Mouse (Mus musculus): ENCODE data around the gene Supt4a. TPM values are rescaled to one million over a fixed set of nuclear protein-coding genes. Genes with fewer than 3 reads are reported as not detected.

Supt4a gene
- polyA plus RNA-seq, 1 experiment: 214 TPM

DNA sequence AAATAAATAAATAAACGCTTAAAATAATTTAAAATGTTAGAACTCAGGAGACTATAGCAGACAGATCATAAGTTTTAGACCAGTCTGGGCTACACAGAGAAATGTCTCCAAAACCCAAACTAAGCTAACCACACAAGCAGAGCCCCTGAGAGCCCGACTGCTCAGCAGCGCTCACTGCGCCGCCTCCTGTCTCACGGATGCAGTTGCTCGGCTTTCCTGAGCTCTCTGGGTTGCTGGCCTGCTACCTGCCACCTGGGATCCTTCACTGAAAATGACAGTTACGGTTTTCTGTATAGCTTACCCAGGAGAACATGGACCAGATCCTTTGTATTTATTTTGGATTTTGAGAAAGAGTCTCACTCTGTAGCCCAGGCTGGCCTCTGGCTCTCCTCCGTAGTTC lies 17.0 kb upstream of the Supt4a start:
- Histone ChIP-seq H3K4me3 (ENCODE audit: insufficient read depth, poor library complexity, severe bottlenecking) (no peak overlapping the region), H3ac (ENCODE audit: control insufficient read depth, insufficient read length, low read depth) (no peak overlapping the region), H3K27me3 (ENCODE audit: control insufficient read depth, insufficient read depth, insufficient read length) (peaks cover 69% of the 10 kb centered on the region), H3K79me2 (ENCODE audit: control insufficient read depth, insufficient read depth) (no peaks in the 10 kb centered on the region), H3K36me3 (ENCODE audit: control insufficient read depth, insufficient read depth) (no peaks in the 10 kb centered on the region), H3K79me3 (ENCODE audit: low read depth) (no peaks in the 10 kb centered on the region)
- TF ChIP-seq FOSL1 (IDR thresholded peaks at IDR 0.05; ENCODE audit: insufficient read depth, low read length, poor library complexity, severe bottlenecking): no peak
- TF ChIP-seq CTCF (IDR thresholded peaks at IDR 0.05; ENCODE audit: control insufficient read depth, insufficient read depth, insufficient read length): no peak
- no peak for TF ChIP-seq CEBPB (IDR thresholded peaks at IDR 0.05; ENCODE audit: low read depth)
- TF ChIP-seq MAX (IDR thresholded peaks at IDR 0.05): no peak
- no peak for TF ChIP-seq MYOD1 (IDR thresholded peaks at IDR 0.05; ENCODE audit: control insufficient read depth, insufficient read length, low read depth)
- TF ChIP-seq MYOG (IDR thresholded peaks at IDR 0.05; ENCODE audit: control insufficient read depth, extremely low read depth, insufficient read length): no peak
- no peak for TF ChIP-seq USF1 (IDR thresholded peaks at IDR 0.05; ENCODE audit: low read depth)

DNA sequence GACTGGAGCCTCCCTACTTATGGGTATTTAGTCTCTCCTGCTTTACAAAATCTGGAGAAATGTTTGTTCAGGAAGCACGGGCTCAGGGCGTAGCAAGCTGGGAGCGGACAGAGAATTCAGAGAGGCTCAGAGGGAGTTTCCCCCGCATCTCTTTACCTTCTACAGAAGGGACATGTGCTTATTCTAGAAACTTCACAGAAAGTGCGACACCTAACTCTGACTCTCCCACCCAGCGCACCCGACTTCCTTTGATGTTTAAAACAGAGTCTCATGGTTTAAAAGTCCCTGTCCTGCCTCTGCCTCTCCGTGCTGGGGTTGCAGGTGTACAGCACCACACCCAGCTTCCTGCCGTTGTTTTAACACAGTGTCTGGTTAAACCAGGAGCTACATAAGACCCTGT lies 16.5 kb upstream of the Supt4a start:
- Histone ChIP-seq H3K27me3 (ENCODE audit: control insufficient read depth, insufficient read depth, insufficient read length) (peaks cover 70% of the 10 kb centered on the region), H3K36me3 (ENCODE audit: control insufficient read depth, insufficient read depth) (no peaks in the 10 kb centered on the region), H3K4me3 (ENCODE audit: insufficient read depth, poor library complexity, severe bottlenecking) (no peak overlapping the region), H3ac (ENCODE audit: control insufficient read depth, insufficient read length, low read depth) (no peak overlapping the region), H3K79me3 (ENCODE audit: low read depth) (no peaks in the 10 kb centered on the region), H3K79me2 (ENCODE audit: control insufficient read depth, insufficient read depth) (no peaks in the 10 kb centered on the region)
- TF ChIP-seq MYOD1 (IDR thresholded peaks at IDR 0.05; ENCODE audit: control insufficient read depth, insufficient read length, low read depth): no peak
- no peak for TF ChIP-seq USF1 (IDR thresholded peaks at IDR 0.05; ENCODE audit: low read depth)
- no peak for TF ChIP-seq MYOG (IDR thresholded peaks at IDR 0.05; ENCODE audit: control insufficient read depth, extremely low read depth, insufficient read length)
- TF ChIP-seq CTCF (IDR thresholded peaks at IDR 0.05; ENCODE audit: control insufficient read depth, insufficient read depth, insufficient read length): no peak
- TF ChIP-seq FOSL1 (IDR thresholded peaks at IDR 0.05; ENCODE audit: insufficient read depth, low read length, poor library complexity, severe bottlenecking): no peak
- TF ChIP-seq CEBPB (IDR thresholded peaks at IDR 0.05; ENCODE audit: low read depth): no peak
- no peak for TF ChIP-seq MAX (IDR thresholded peaks at IDR 0.05)

DNA sequence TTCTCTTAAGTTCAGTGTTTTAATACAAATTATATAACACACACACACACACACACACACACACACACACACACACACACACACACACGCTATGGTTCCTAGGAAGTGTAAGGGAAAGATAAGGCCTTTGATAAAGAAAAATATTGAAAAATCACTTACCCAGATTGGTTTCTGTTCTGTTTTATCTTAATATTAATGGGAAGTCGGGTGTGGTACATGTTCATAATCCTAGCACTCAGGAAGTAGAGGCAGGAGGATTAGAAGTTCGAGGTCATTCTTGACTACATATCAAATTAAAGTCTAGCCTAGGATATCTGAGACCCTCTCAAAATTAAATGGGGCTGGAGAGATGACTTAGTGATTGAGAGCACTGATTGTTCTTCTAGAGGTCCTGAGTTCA lies 15.2 kb upstream of the Supt4a start:
- Histone ChIP-seq H3K79me2 (ENCODE audit: control insufficient read depth, insufficient read depth) (no peaks in the 10 kb centered on the region), H3K36me3 (ENCODE audit: control insufficient read depth, insufficient read depth) (no peaks in the 10 kb centered on the region), H3K27me3 (ENCODE audit: control insufficient read depth, insufficient read depth, insufficient read length) (peaks cover 78% of the 10 kb centered on the region), H3K4me3 (ENCODE audit: insufficient read depth, poor library complexity, severe bottlenecking) (no peak overlapping the region), H3K79me3 (ENCODE audit: low read depth) (no peaks in the 10 kb centered on the region), H3ac (ENCODE audit: control insufficient read depth, insufficient read length, low read depth) (no peak overlapping the region)
- no peak for TF ChIP-seq CEBPB (IDR thresholded peaks at IDR 0.05; ENCODE audit: low read depth)
- no peak for TF ChIP-seq CTCF (IDR thresholded peaks at IDR 0.05; ENCODE audit: control insufficient read depth, insufficient read depth, insufficient read length)
- no peak for TF ChIP-seq MYOG (IDR thresholded peaks at IDR 0.05; ENCODE audit: control insufficient read depth, extremely low read depth, insufficient read length)
- no peak for TF ChIP-seq MYOD1 (IDR thresholded peaks at IDR 0.05; ENCODE audit: control insufficient read depth, insufficient read length, low read depth)
- TF ChIP-seq USF1 (IDR thresholded peaks at IDR 0.05; ENCODE audit: low read depth): no peak
- no peak for TF ChIP-seq FOSL1 (IDR thresholded peaks at IDR 0.05; ENCODE audit: insufficient read depth, low read length, poor library complexity, severe bottlenecking)
- no peak for TF ChIP-seq MAX (IDR thresholded peaks at IDR 0.05)

DNA sequence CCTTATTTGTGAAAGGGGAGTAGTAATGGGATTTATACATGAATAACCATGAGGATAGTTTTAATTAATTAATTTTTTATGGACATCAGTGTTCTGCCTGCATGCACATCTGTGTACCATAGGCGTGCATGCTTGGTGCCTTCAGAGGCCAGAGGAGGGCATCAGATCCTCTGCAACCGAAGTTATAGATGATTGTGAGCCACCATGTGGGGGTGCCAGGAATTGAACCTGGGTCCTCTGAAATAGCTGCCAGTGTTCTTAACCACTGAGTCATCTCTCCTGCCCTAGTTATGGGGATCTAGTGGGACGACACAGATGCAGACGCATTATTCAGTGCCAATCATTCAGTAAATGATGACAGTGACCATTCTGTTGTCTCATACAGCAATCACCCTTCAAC lies 14.5 kb upstream of the Supt4a start:
- Histone ChIP-seq H3K79me2 (ENCODE audit: control insufficient read depth, insufficient read depth) (no peaks in the 10 kb centered on the region), H3K4me3 (ENCODE audit: insufficient read depth, poor library complexity, severe bottlenecking) (no peak overlapping the region), H3K36me3 (ENCODE audit: control insufficient read depth, insufficient read depth) (no peaks in the 10 kb centered on the region), H3ac (ENCODE audit: control insufficient read depth, insufficient read length, low read depth) (no peak overlapping the region), H3K79me3 (ENCODE audit: low read depth) (no peaks in the 10 kb centered on the region), H3K27me3 (ENCODE audit: control insufficient read depth, insufficient read depth, insufficient read length) (peaks cover 81% of the 10 kb centered on the region)
- TF ChIP-seq MAX (IDR thresholded peaks at IDR 0.05) (no peak), CEBPB (IDR thresholded peaks at IDR 0.05; ENCODE audit: low read depth) (no peak), MYOG (IDR thresholded peaks at IDR 0.05; ENCODE audit: control insufficient read depth, extremely low read depth, insufficient read length) (no peak), USF1 (IDR thresholded peaks at IDR 0.05; ENCODE audit: low read depth) (no peak), MYOD1 (IDR thresholded peaks at IDR 0.05; ENCODE audit: control insufficient read depth, insufficient read length, low read depth) (no peak), FOSL1 (IDR thresholded peaks at IDR 0.05; ENCODE audit: insufficient read depth, low read length, poor library complexity, severe bottlenecking) (no peak), CTCF (IDR thresholded peaks at IDR 0.05; ENCODE audit: control insufficient read depth, insufficient read depth, insufficient read length) (no peak)

DNA sequence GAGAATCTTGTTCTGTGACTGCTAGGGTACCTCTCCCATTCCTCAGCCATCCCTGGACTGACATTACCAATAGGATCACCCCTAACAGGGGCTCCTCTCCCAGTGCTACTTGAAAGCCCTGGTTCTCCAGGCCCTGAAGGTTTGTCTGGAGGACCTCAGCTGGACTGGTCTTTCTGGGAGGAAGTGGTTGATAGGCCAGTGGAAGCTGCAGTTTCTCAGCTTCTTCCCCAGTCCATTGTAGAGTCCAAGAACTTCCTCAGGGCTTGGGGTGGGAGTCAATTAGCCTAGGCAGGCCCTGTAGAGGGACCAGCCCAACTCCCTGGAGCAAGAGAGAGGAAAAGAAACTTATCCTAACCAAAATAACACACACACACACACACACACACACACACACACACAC lies 11.8 kb upstream of the Supt4a start:
- no peak for TF ChIP-seq FOSL1 (IDR thresholded peaks at IDR 0.05; ENCODE audit: insufficient read depth, low read length, poor library complexity, severe bottlenecking)
- no peak for TF ChIP-seq MAX (IDR thresholded peaks at IDR 0.05)
- Histone ChIP-seq H3ac (ENCODE audit: control insufficient read depth, insufficient read length, low read depth) (no peak overlapping the region), H3K4me3 (ENCODE audit: insufficient read depth, poor library complexity, severe bottlenecking) (no peak overlapping the region), H3K36me3 (ENCODE audit: control insufficient read depth, insufficient read depth) (no peaks in the 10 kb centered on the region), H3K79me2 (ENCODE audit: control insufficient read depth, insufficient read depth) (no peaks in the 10 kb centered on the region), H3K79me3 (ENCODE audit: low read depth) (no peaks in the 10 kb centered on the region), H3K27me3 (ENCODE audit: control insufficient read depth, insufficient read depth, insufficient read length) (peaks cover 81% of the 10 kb centered on the region)

DNA sequence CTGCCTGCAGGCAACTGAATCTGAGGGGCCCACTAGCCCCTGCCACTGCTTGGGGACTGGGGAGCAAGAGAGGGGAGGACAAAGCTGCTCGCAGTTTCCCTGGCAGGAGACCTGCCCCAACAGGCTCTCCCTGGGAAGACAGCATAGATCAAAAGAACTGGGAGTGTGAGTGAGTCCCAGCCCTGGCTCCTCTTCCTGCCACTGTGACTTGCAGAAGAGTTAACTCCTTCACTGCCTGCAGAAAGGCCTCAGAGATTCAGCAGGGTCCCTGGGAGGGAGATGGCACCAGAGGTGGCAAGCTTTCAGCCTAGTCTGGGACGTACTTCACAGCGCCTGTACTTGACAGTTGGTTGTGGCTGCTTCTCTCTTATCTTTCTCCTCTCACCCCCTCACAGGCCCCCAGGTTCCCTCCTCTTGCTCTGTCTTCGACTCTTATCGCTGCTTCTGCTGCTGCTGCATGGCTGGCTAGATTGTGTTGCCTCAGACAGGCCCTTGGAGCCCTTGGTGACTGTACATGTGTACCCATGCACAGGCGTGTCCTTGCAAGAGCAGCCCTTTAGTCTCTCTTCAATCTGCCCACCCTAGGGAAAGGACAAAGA lies 11.3 kb upstream of the Supt4a start:
- H3K79me2 ChIP-seq (ENCODE audit: control insufficient read depth, insufficient read depth): no peaks in the 10 kb centered on the region
- no peaks in the 10 kb centered on the region for H3K36me3 ChIP-seq (ENCODE audit: control insufficient read depth, insufficient read depth)
- H3K27me3 ChIP-seq (ENCODE audit: control insufficient read depth, insufficient read depth, insufficient read length): peaks cover 78% of the 10 kb centered on the region
- no peak for TF ChIP-seq MYOG (IDR thresholded peaks at IDR 0.05; ENCODE audit: control insufficient read depth, extremely low read depth, insufficient read length)
- no peak for TF ChIP-seq MYOD1 (IDR thresholded peaks at IDR 0.05; ENCODE audit: control insufficient read depth, insufficient read length, low read depth)
- no peak for TF ChIP-seq FOSL1 (IDR thresholded peaks at IDR 0.05; ENCODE audit: insufficient read depth, low read length, poor library complexity, severe bottlenecking)
- TF ChIP-seq MAX (IDR thresholded peaks at IDR 0.05): no peak
- no peak for TF ChIP-seq CEBPB (IDR thresholded peaks at IDR 0.05; ENCODE audit: low read depth)
- no peak for TF ChIP-seq USF1 (IDR thresholded peaks at IDR 0.05; ENCODE audit: low read depth)
- TF ChIP-seq CTCF (IDR thresholded peaks at IDR 0.05; ENCODE audit: control insufficient read depth, insufficient read depth, insufficient read length): no peak
- no peak overlapping the region for H3ac ChIP-seq (ENCODE audit: control insufficient read depth, insufficient read length, low read depth)
- no peak overlapping the region for H3K4me3 ChIP-seq (ENCODE audit: insufficient read depth, poor library complexity, severe bottlenecking)
- no peaks in the 10 kb centered on the region for H3K79me3 ChIP-seq (ENCODE audit: low read depth)
